Mouse (Mus musculus) liver, embryonic 13.5 days (tissue): ENCODE measurements at regions not wholly inside any gene's neighbourhood (a gene's known extent, or its start where the extent isn't known, plus 50 kb on each side); places are given as distances from the start of the nearest gene placed in this dataset. TPM values are rescaled to one million over a fixed set of nuclear protein-coding genes. Genes with fewer than 3 reads are reported as not detected.

Experiments used
- microRNA-seq: library from miRNA; unstranded; fragments of <30 nt; microRNA quantifications from one replicate; pipeline ENCODE4, GENCODE M21; 2016

Small RNA genes in the stretch of these regions (microRNA-seq; reads per million reads assigned to microRNA genes)
- gene Gm26042 = not detected
